10 mouse cellular contexts compared by ENCODE assay signal in genomic region chr5:130044201-130044695, GRCm38 (mm10). TPM values are rescaled to one million over a fixed set of nuclear protein-coding genes. Genes with fewer than 3 reads are reported as not detected.
DNase-seq lines count a peak whose midpoint lies in the region; ATAC-seq lines count a peak whose summit lies in the region.
"Had no signal": no experiment of that assay in that cellular context is flagged by ENCODE, and none has a peak within 500 bp of the region (broad histone marks: within the 10 kb centered on the region; RNA-seq: fewer than 3 reads in every experiment).

No protein-coding gene starts in this region.

- no peak overlapping the region for H3K4me3 ChIP-seq in neural tube, embryonic 13.5 days
- H3K4me3 ChIP-seq in midbrain, embryonic 11.5 days (ENCODE audit: low read depth, low read length): no peak overlapping the region
- H3K4me3 ChIP-seq: embryonic facial prominence, embryonic 15.5 days; lung, embryonic 15.5 days had no signal

- H3K27ac ChIP-seq in neural tube, embryonic 13.5 days (replicated peaks): no peak overlapping the region
- no peak overlapping the region for H3K27ac ChIP-seq in midbrain, embryonic 11.5 days (ENCODE audit: low read depth, low read length)
- H3K27ac ChIP-seq: embryonic facial prominence, embryonic 15.5 days; lung, embryonic 15.5 days had no signal

- H3K36me3 ChIP-seq in neural tube, embryonic 13.5 days: peaks cover 93% of the 10 kb centered on the region
- peaks cover 14% of the 10 kb centered on the region for H3K36me3 ChIP-seq in midbrain, embryonic 11.5 days (ENCODE audit: control insufficient read depth, insufficient read depth, low read length)

- H3K4me2 ChIP-seq in neural tube, embryonic 13.5 days: no peak overlapping the region
- no peak overlapping the region for H3K4me2 ChIP-seq in midbrain, embryonic 11.5 days
- H3K4me2 ChIP-seq: embryonic facial prominence, embryonic 15.5 days; lung, embryonic 15.5 days had no signal

- no peak for ATAC-seq in neural tube, embryonic 13.5 days (ENCODE audit: low read depth)
- ATAC-seq in midbrain, embryonic 11.5 days (ENCODE audit: low FRiP score): no peak

- H3K27me3 ChIP-seq in neural tube, embryonic 13.5 days: no peaks in the 10 kb centered on the region
- H3K27me3 ChIP-seq in midbrain, embryonic 11.5 days (ENCODE audit: control insufficient read depth, insufficient read depth, low read length): no peaks in the 10 kb centered on the region
- H3K27me3 ChIP-seq: embryonic facial prominence, embryonic 15.5 days; lung, embryonic 15.5 days had no signal

- peaks cover 4% of the 10 kb centered on the region; the same call in 1 of the 2 replicates for H3K4me1 ChIP-seq in neural tube, embryonic 13.5 days (replicated peaks)
- no peaks in the 10 kb centered on the region for H3K4me1 ChIP-seq in midbrain, embryonic 11.5 days (ENCODE audit: control insufficient read depth, insufficient read depth, low read length)
- H3K4me1 ChIP-seq: lung, embryonic 15.5 days had no signal

- WGBS in neural tube, embryonic 13.5 days: 74% methylated on average over 7 of the region's 7 CpGs
- 83% methylated on average over 7 of the region's 7 CpGs for WGBS in midbrain, embryonic 11.5 days

- 0 out of 2 replicates have a peak overlapping the region, but pooled peaks have one; percentile 22 for H3K9ac ChIP-seq in neural tube, embryonic 13.5 days
- no peak overlapping the region for H3K9ac ChIP-seq in midbrain, embryonic 11.5 days (ENCODE audit: low read length)
- H3K9ac ChIP-seq: embryonic facial prominence, embryonic 15.5 days; lung, embryonic 15.5 days had no signal

- H3K9me3 ChIP-seq in neural tube, embryonic 13.5 days: no peaks in the 10 kb centered on the region
- no peaks in the 10 kb centered on the region for H3K9me3 ChIP-seq in midbrain, embryonic 11.5 days (ENCODE audit: control insufficient read depth, low read length)
- H3K9me3 ChIP-seq: embryonic facial prominence, embryonic 15.5 days; lung, embryonic 15.5 days had no signal

- DNase-seq in neural tube, embryonic 10.5 days (ENCODE audit: extremely low spot score, low spot score): no peak
- DNase-seq in adrenal gland, postnatal 14 days: peak; percentile 80
- peak; percentile 64 for DNase-seq in fat pad, adult 2 months (ENCODE audit: extremely low read depth, low read depth, low spot score)
- peak; percentile 62 to 81 for DNase-seq in kidney, postnatal 25 days
- peak; percentile 86 for DNase-seq in lung, postnatal 36 days
- DNase-seq in midbrain, embryonic 11.5 days (ENCODE audit: low spot score, missing footprints): no peak
- DNase-seq in yolk sac, embryonic 10.5 days (ENCODE audit: low spot score): no peak

RNA-seq across cellular contexts. Expression of gene Crcp, which starts 15.2 kb away (rescaled TPM):
- polyA plus RNA-seq in neural tube, embryonic 13.5 days (2015; fragmentation: Nextera tagmentation; extraction: Ambion mirVana): 70.1 and 80.1 TPM in 2 replicates
- 35.9 and 38.6 TPM in 2 replicates for total RNA-seq in adrenal gland, postnatal 14 days (2021)
- 41.1 and 42.7 TPM in 2 replicates for polyA plus RNA-seq in midbrain, embryonic 11.5 days (2014; fragmentation: Nextera tagmentation; extraction: Ambion mirVana)

RNA-seq across cellular contexts. Expression of gene Asl, which starts 15.2 kb away (rescaled TPM):
- 40.3 and 44.4 TPM in 2 replicates for polyA plus RNA-seq in neural tube, embryonic 13.5 days (2015; fragmentation: Nextera tagmentation; extraction: Ambion mirVana)
- total RNA-seq in adrenal gland, postnatal 14 days (2021): 131 and 168 TPM in 2 replicates
- 24.2 and 30.1 TPM in 2 replicates for polyA plus RNA-seq in midbrain, embryonic 11.5 days (2014; fragmentation: Nextera tagmentation; extraction: Ambion mirVana)

RNA-seq across cellular contexts. Expression of gene Tpst1, which starts 28.9 kb away (rescaled TPM):
- polyA plus RNA-seq in neural tube, embryonic 13.5 days (2015; fragmentation: Nextera tagmentation; extraction: Ambion mirVana): 56.7 and 59.0 TPM in 2 replicates
- 32.5 and 35.5 TPM in 2 replicates for total RNA-seq in adrenal gland, postnatal 14 days (2021)
- polyA plus RNA-seq in midbrain, embryonic 11.5 days (2014; fragmentation: Nextera tagmentation; extraction: Ambion mirVana): 64.7 and 68.7 TPM in 2 replicates

RNA-seq across cellular contexts. Expression of gene Gusb, which starts 41.4 kb away (rescaled TPM):
- polyA plus RNA-seq in neural tube, embryonic 13.5 days (2015; fragmentation: Nextera tagmentation; extraction: Ambion mirVana): 30.9 and 33.3 TPM in 2 replicates
- total RNA-seq in adrenal gland, postnatal 14 days (2021): 40.0 and 41.2 TPM in 2 replicates
- polyA plus RNA-seq in midbrain, embryonic 11.5 days (2014; fragmentation: Nextera tagmentation; extraction: Ambion mirVana): 31.8 and 33.9 TPM in 2 replicates

Comparison
In these comparisons a context has a peak if more than half of its experiments do, and no peak if none do; other contexts are left out.
1. DNase-seq: peak in adrenal gland, postnatal 14 days (single experiment), fat pad, adult 2 months (single experiment), kidney, postnatal 25 days (2 of 2) and lung, postnatal 36 days (single experiment); none in neural tube, embryonic 10.5 days (single experiment), midbrain, embryonic 11.5 days (single experiment) and yolk sac, embryonic 10.5 days (single experiment).